Mouse (Mus musculus): ENCODE measurements at regions not wholly inside any gene's neighbourhood (a gene's known extent, or its start where the extent isn't known, plus 50 kb on each side); places are given as distances from the start of the nearest gene placed in this dataset.

GRCm38 (mm10) chr7:58093523-58093922, 562.4 kb upstream of the Atp10a start:
- no peak for DNase-seq (ENCODE audit: low spot score)

- DNase-seq (ENCODE audit: low spot score), result no peak
These were observed 569.0 kb upstream of the Gabra5 start for GRCm38 (mm10) chr7:58078825-58079224.

- peak; percentile 17 for DNase-seq (ENCODE audit: low spot score)
These were observed 523.1 kb upstream of the Gabra5 start for GRCm38 (mm10) chr7:58032975-58033374.

- no peak for DNase-seq (ENCODE audit: low spot score)
These were observed 522.3 kb upstream of the Gabra5 start for GRCm38 (mm10) chr7:58032111-58032510.

- no peak for DNase-seq (ENCODE audit: low spot score)
These were observed 482.8 kb upstream of the Gabra5 start for GRCm38 (mm10) chr7:57992406-57993223.

- no peak for DNase-seq (ENCODE audit: low spot score)
These were observed 473.3 kb upstream of the Gabra5 start for GRCm38 (mm10) chr7:57983192-57983591.

GRCm38 (mm10) chr7:57966216-57966615, 456.4 kb upstream of the Gabra5 start:
- no peak for DNase-seq (ENCODE audit: low spot score)

- DNase-seq (ENCODE audit: low spot score), result no peak
These were observed 449.0 kb upstream of the Gabra5 start for GRCm38 (mm10) chr7:57958871-57959270.

All from embryo, embryonic 10 days (tissue).